Mouse (Mus musculus) thymus, postnatal 4 days (tissue): ENCODE measurements around the gene Lrch4.
"Not testable (repeated sequence)": the region's sequence is repeated elsewhere in the genome, so short reads cannot be mapped to it uniquely, and the experiment has no call there.

Experiments
- DNase-seq: peaks from one replicate; pipeline ENCODE4 v3.0.0; 2021

The Lrch4 gene

GRCm38 (mm10) chr5:137613550-137613949, 15.4 kb upstream of the Lrch4 start, which contains the start of gene Pcolce:
Gene Pcolce, minus strand, starts transcription at chr5:137613784.
- no peak for DNase-seq

- DNase-seq, result not testable (repeated sequence)
These were observed 14.0 kb upstream of the Lrch4 start for GRCm38 (mm10) chr5:137614921-137615320.

- no peak for DNase-seq
These were observed 13.6 kb upstream of the Lrch4 start for GRCm38 (mm10) chr5:137615347-137615746.

GRCm38 (mm10) chr5:137623937-137624530, 4.9 kb upstream of the Lrch4 start:
- DNase-seq, result no peak

- no peak for DNase-seq
These were observed 930 bp upstream of the Lrch4 start for GRCm38 (mm10) chr5:137627991-137628390.

GRCm38 (mm10) chr5:137629306-137629721, 393 bp downstream of the Lrch4 start:
- DNase-seq, result no peak

GRCm38 (mm10) chr5:137629906-137630545, 1.1 kb downstream of the Lrch4 start:
- DNase-seq, result peak; percentile 70

- DNase-seq, result peak; percentile 58
These were observed 1.7 kb downstream of the Lrch4 start for GRCm38 (mm10) chr5:137630602-137631001.

- peak; percentile 85 for DNase-seq
These were observed 2.2 kb downstream of the Lrch4 start for GRCm38 (mm10) chr5:137631171-137631570.

GRCm38 (mm10) chr5:137631591-137631990, 2.7 kb downstream of the Lrch4 start:
- no peak for DNase-seq

- no peak for DNase-seq
These were observed 4.6 kb downstream of the Lrch4 start for GRCm38 (mm10) chr5:137633397-137634084.

GRCm38 (mm10) chr5:137639472-137639871, 10.6 kb downstream of the Lrch4 start:
- DNase-seq, result no peak

GRCm38 (mm10) chr5:137641054-137641453, 12.1 kb downstream of the Lrch4 start, which contains the start of gene Sap25:
Gene Sap25, plus strand, starts transcription at chr5:137641334.
- peak; percentile 84 for DNase-seq

- DNase-seq, result no peak
These were observed 14.0 kb downstream of the Lrch4 start for GRCm38 (mm10) chr5:137642886-137643285.

GRCm38 (mm10) chr5:137644484-137644883, 15.6 kb downstream of the Lrch4 start:
- no peak for DNase-seq

- DNase-seq, result peak; percentile 68
These were observed 16.2 kb downstream of the Lrch4 start for GRCm38 (mm10) chr5:137645091-137645651.

- no peak for DNase-seq
These were observed 16.8 kb downstream of the Lrch4 start, which contains the start of gene Irs3 for GRCm38 (mm10) chr5:137645652-137646091. Gene Irs3, minus strand, starts transcription at chr5:137645714.

GRCm38 (mm10) chr5:137647827-137648601, 19.1 kb downstream of the Lrch4 start:
- no peak for DNase-seq

- no peak for DNase-seq
These were observed 20.3 kb downstream of the Lrch4 start for GRCm38 (mm10) chr5:137649251-137649650.

- peak; percentile 53 for DNase-seq
These were observed 21.0 kb downstream of the Lrch4 start for GRCm38 (mm10) chr5:137649669-137650571.

GRCm38 (mm10) chr5:137652474-137652873, 23.6 kb downstream of the Lrch4 start:
- peak; percentile 82 for DNase-seq
